17 mouse cellular contexts compared by ENCODE assay signal in genomic region chr2:41417290-41417689, GRCm38 (mm10).
"Had no signal": no experiment of that assay in that cellular context is flagged by ENCODE, and none has a peak within 500 bp of the region (broad histone marks: within the 10 kb centered on the region; RNA-seq: fewer than 3 reads in every experiment).

No protein-coding gene starts in this region.

- H3K9ac ChIP-seq: liver, embryonic 15.5 days; liver, postnatal 0 days; lung, embryonic 15.5 days; midbrain, embryonic 15.5 days; stomach, embryonic 15.5 days had no signal

- H3K4me3 ChIP-seq: liver, embryonic 15.5 days; lung, embryonic 15.5 days; megakaryocyte, embryonic 14.5 days; midbrain, embryonic 15.5 days; stomach, embryonic 15.5 days had no signal

- H3K4me1 ChIP-seq: liver, embryonic 15.5 days; lung, embryonic 15.5 days; megakaryocyte, embryonic 14.5 days; midbrain, embryonic 15.5 days; stomach, embryonic 15.5 days had no signal

- ATAC-seq: liver, postnatal 0 days; lung, postnatal 0 days; midbrain, embryonic 15.5 days had no signal

- H3K9me3 ChIP-seq: liver, embryonic 15.5 days; lung, embryonic 15.5 days; megakaryocyte, embryonic 14.5 days; midbrain, embryonic 15.5 days; stomach, embryonic 15.5 days had no signal

- DNase-seq: liver, postnatal 0 days; lung, adult 2 months; lung, postnatal 14 days; lung, postnatal 36 days; right cerebral cortex, postnatal 14 days; thymus, adult 2 months; thymus, postnatal 25 days; thymus, postnatal 4 days had no signal

- H3K36me3 ChIP-seq: liver, embryonic 15.5 days; lung, embryonic 15.5 days; midbrain, embryonic 15.5 days; stomach, embryonic 15.5 days had no signal

- H3K4me2 ChIP-seq: liver, embryonic 15.5 days; lung, embryonic 15.5 days; midbrain, embryonic 11.5 days; midbrain, embryonic 15.5 days; stomach, embryonic 15.5 days had no signal

- H3K27ac ChIP-seq: liver, embryonic 15.5 days; lung, embryonic 15.5 days; macrophage; midbrain, embryonic 15.5 days; stomach, embryonic 15.5 days; stomach, postnatal 0 days had no signal

- H3K27me3 ChIP-seq: liver, embryonic 15.5 days; lung, embryonic 15.5 days; megakaryocyte, embryonic 14.5 days; midbrain, embryonic 15.5 days; stomach, embryonic 15.5 days had no signal
